Mouse (Mus musculus) liver, embryonic 11.5 days (tissue): ENCODE data around the gene Kctd12. TPM values are rescaled to one million over a fixed set of nuclear protein-coding genes. Genes with fewer than 3 reads are reported as not detected.

Source experiments
- ATAC-seq: fragments of 200-750 bp; cut with Nextera tagmentation; replicated peaks from 2 replicates; pipeline ENCODE4 v1.8.0; 2017; ENCODE audit warnings: moderate number of reproducible peaks, mild to moderate bottlenecking, moderate TSS enrichment, moderate library complexity; ENCODE audit not compliant: low FRiP score
- DNase-seq: peaks from one replicate; pipeline ENCODE4 v3.0.0-alpha.2; 2017; ENCODE audit warnings: low spot score
- H3K27ac ChIP-seq: fragments of 300-500 bp; sonication (generic); 2 replicates; pipeline ENCODE4 v1.5.1; 2014; ENCODE audit warnings: mild to moderate bottlenecking, low read depth, low read length, control low read depth
- H3K27me3 ChIP-seq: fragments of 300-500 bp; sonication (generic); replicated peaks from 2 replicates; pipeline ENCODE4 v1.6.1; 2014; ENCODE audit warnings: low read length, mixed read lengths; ENCODE audit not compliant: control insufficient read depth, insufficient read depth
- H3K36me3 ChIP-seq: fragments of 300-500 bp; sonication (generic); 2 replicates; pipeline ENCODE4 v1.6.1; 2014; ENCODE audit warnings: mild to moderate bottlenecking, low read length, moderate library complexity, mixed read lengths; ENCODE audit not compliant: control insufficient read depth, insufficient read depth
- H3K4me1 ChIP-seq: fragments of 300-500 bp; sonication (generic); replicated peaks from 2 replicates; pipeline ENCODE4 v1.6.1; 2014; ENCODE audit warnings: low read length, mixed read lengths; ENCODE audit not compliant: control insufficient read depth, insufficient read depth
- H3K4me2 ChIP-seq: fragments of 300-500 bp; sonication (generic); 2 replicates; pipeline ENCODE4 v1.6.1; 2014; ENCODE audit warnings: mild to moderate bottlenecking, control low read depth, moderate library complexity
- H3K4me3 ChIP-seq: fragments of 300-500 bp; sonication (generic); 2 replicates; pipeline ENCODE4 v1.5.1; 2014; ENCODE audit warnings: low read depth, low read length, control low read depth
- H3K9ac ChIP-seq: fragments of 300-500 bp; sonication (generic); 2 replicates; pipeline ENCODE4 v1.6.1; 2014; ENCODE audit warnings: low read depth, low read length, control low read depth
- H3K9me3 ChIP-seq: fragments of 300-500 bp; sonication (generic); 2 replicates; pipeline ENCODE4 v1.6.1; 2016; ENCODE audit warnings: low read length, inconsistent platforms, mixed read lengths; ENCODE audit not compliant: control insufficient read depth
- WGBS: fragments of 180-500 bp; shearing (Covaris S2); extraction: QIAGEN DNeasy Blood & Tissue Kit; methylation state at CpG from one replicate; pipeline ENCODE4 v1.1.7; 2014; 5-methylcytosine and 5-hydroxymethylcytosine counted together
- polyA plus RNA-seq: library from polyadenylated mRNA; unstranded; fragments of >200 nt; fragmentation: Nextera tagmentation; extraction: Ambion mirVana; gene quantifications from 2 replicates; pipeline ENCODE4 v1.2.1, GENCODE M21; 2014

The Kctd12 gene
- polyA plus RNA-seq, 1 experiment from 2014 or later: 5.8 TPM

GRCm38 (mm10) chr14:102990765-102991164 is 8.3 kb upstream of the Kctd12 start:
- 71% methylated on average over 3 of the region's 3 CpGs for WGBS
- Histone ChIP-seq H3K4me2 (no peak overlapping the region), H3K4me1 (no peaks in the 10 kb centered on the region), H3K27me3 (no peaks in the 10 kb centered on the region), H3K27ac (no peak overlapping the region), H3K9ac (no peak overlapping the region), H3K4me3 (no peak overlapping the region), H3K36me3 (no peaks in the 10 kb centered on the region), H3K9me3 (no peaks in the 10 kb centered on the region)
- DNase-seq (no peak), ATAC-seq (no peak)

- H3K4me1 ChIP-seq: no peaks in the 10 kb centered on the region
- no peak overlapping the region for H3K4me3 ChIP-seq
- H3K4me2 ChIP-seq: no peak overlapping the region
- H3K9ac ChIP-seq: no peak overlapping the region
- no peak overlapping the region for H3K27ac ChIP-seq
- DNase-seq (no peak), ATAC-seq (no peak)
- no peaks in the 10 kb centered on the region for H3K27me3 ChIP-seq
- no peaks in the 10 kb centered on the region for H3K9me3 ChIP-seq
- no peaks in the 10 kb centered on the region for H3K36me3 ChIP-seq
- 75% methylated on average over 5 of the region's 5 CpGs for WGBS
These were observed 7.4 kb upstream of the Kctd12 start for GRCm38 (mm10) chr14:102989866-102990265.

GRCm38 (mm10) chr14:102989254-102989653 is 6.8 kb upstream of the Kctd12 start:
- H3K9me3 ChIP-seq: no peaks in the 10 kb centered on the region
- 70% methylated on average over 4 of the region's 4 CpGs for WGBS
- H3K27ac ChIP-seq: no peak overlapping the region
- no peaks in the 10 kb centered on the region for H3K36me3 ChIP-seq
- H3K4me3 ChIP-seq: no peak overlapping the region
- H3K4me1 ChIP-seq: no peaks in the 10 kb centered on the region
- DNase-seq: no peak
- no peak for ATAC-seq
- H3K4me2 ChIP-seq: no peak overlapping the region
- H3K27me3 ChIP-seq: no peaks in the 10 kb centered on the region
- H3K9ac ChIP-seq: no peak overlapping the region

- H3K4me1 ChIP-seq: peaks cover 3% of the 10 kb centered on the region; the same call in 1 of the 2 replicates
- no peak overlapping the region for H3K4me2 ChIP-seq
- WGBS: 77% methylated on average over 5 of the region's 5 CpGs
- no peaks in the 10 kb centered on the region for H3K9me3 ChIP-seq
- H3K27me3 ChIP-seq: no peaks in the 10 kb centered on the region
- no peak overlapping the region for H3K27ac ChIP-seq
- no peak for ATAC-seq
- H3K36me3 ChIP-seq: no peaks in the 10 kb centered on the region
- no peak overlapping the region for H3K4me3 ChIP-seq
- no peak overlapping the region for H3K9ac ChIP-seq
- no peak for DNase-seq
These were observed 5.2 kb upstream of the Kctd12 start for GRCm38 (mm10) chr14:102987626-102988025.

- H3K27me3 ChIP-seq: peaks cover 11% of the 10 kb centered on the region; the same call in 1 of the 2 replicates
- H3K36me3 ChIP-seq: no peaks in the 10 kb centered on the region
- no peak overlapping the region for H3K4me3 ChIP-seq
- H3K9ac ChIP-seq: no peak overlapping the region
- 49% methylated on average over 8 of the region's 8 CpGs for WGBS
- H3K27ac ChIP-seq: no peak overlapping the region
- peak overlapping the region; percentile 96; the same call in 1 of the 2 replicates for H3K4me2 ChIP-seq
- no peaks in the 10 kb centered on the region for H3K9me3 ChIP-seq
- ATAC-seq (no peak), DNase-seq (no peak)
- H3K4me1 ChIP-seq: peaks cover 3% of the 10 kb centered on the region; the same call in 1 of the 2 replicates
These were observed 1.2 kb upstream of the Kctd12 start for GRCm38 (mm10) chr14:102983686-102984085.

DNA sequence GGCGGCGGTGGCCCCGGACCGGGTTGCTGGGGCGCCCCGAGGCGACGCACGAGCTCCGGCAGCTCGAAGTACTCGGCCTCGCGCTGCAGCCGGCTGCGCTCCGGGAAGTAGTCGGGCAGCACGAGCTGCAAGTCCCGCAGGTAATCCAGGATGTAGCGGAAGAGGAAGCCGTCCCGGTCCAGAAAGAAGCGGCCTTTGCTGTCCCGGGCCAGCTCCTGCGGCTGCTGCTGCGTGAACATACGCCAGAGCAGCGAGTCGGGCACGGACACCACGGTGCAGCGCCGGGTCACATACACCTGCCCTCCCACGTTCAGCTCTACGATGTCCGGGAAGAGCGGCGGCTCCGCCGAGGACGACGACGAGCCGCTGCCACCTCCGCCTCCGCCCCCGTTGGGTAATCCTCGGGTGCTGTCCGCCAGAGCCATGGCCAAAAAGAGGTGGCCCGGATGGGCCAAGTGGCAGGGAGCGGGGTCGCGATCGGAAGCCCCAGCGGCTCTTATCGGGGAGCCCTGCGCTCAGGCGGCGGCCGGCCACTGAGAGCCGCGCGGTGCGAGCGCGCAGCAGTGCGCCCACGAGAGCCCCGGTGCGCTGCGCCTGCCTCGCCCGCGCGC is 316 bp downstream of the Kctd12 start:
- ATAC-seq (peak; percentile 32), DNase-seq (peak; percentile 75)
- Histone ChIP-seq H3K27me3 (peaks cover 11% of the 10 kb centered on the region; the same call in 1 of the 2 replicates), H3K4me3 (peak overlapping the region; percentile 69), H3K27ac (peak overlapping the region; percentile 30; the same call in 1 of the 2 replicates), H3K4me2 (peak overlapping the region; percentile 96), H3K36me3 (no peaks in the 10 kb centered on the region), H3K9me3 (no peaks in the 10 kb centered on the region), H3K9ac (peak overlapping the region; percentile 68), H3K4me1 (peaks cover 3% of the 10 kb centered on the region; the same call in 1 of the 2 replicates)
- WGBS: under 1% methylated on average over 76 of the region's 76 CpGs

DNA sequence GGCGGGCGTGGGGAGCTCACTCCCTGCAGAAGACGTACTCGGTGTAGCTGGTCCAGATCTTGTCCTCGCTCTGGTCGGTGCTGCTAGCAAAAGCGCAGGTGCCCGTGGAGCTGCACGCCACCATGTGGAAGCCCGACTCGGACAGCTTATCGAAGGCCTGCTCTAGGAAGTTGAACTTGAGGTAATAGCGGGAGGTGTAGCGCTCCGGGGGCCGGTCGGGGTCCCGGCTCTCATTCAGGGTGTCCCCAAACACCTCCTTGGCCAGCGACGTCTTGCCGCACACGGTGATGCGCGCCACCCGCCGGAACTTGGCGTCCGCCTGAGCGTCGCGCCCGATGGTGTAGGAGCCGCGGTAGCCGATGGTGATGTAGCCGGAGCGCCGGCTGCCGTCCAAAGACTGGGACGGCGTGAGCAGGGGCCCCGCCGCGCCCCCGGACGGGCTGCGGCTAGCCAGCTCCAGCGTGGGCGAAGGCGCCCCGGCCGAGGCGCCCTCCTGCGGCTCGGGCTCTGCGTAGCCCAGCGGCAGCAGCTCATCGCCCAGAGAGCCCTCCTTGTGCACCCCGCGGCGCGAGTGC is 909 bp downstream of the Kctd12 start:
- H3K27me3 ChIP-seq: peaks cover 11% of the 10 kb centered on the region; the same call in 1 of the 2 replicates

GRCm38 (mm10) chr14:102980986-102981385 is 1.5 kb downstream of the Kctd12 start:
- H3K4me3 ChIP-seq: peak overlapping the region; percentile 69
- 7% methylated on average over 14 of the region's 14 CpGs for WGBS
- DNase-seq (no peak), ATAC-seq (no peak)
- H3K27me3 ChIP-seq: peaks cover 11% of the 10 kb centered on the region; the same call in 1 of the 2 replicates
- peaks cover 3% of the 10 kb centered on the region; the same call in 1 of the 2 replicates for H3K4me1 ChIP-seq
- no peak overlapping the region for H3K27ac ChIP-seq
- H3K4me2 ChIP-seq: peak overlapping the region; percentile 96
- H3K36me3 ChIP-seq: no peaks in the 10 kb centered on the region
- no peaks in the 10 kb centered on the region for H3K9me3 ChIP-seq
- H3K9ac ChIP-seq: peak overlapping the region; percentile 68; the same call in 1 of the 2 replicates

More for the DNA sequence above, 909 bp downstream of the Kctd12 start:
- H3K9me3 ChIP-seq: no peaks in the 10 kb centered on the region
- H3K4me2 ChIP-seq: peak overlapping the region; percentile 96
- peaks cover 3% of the 10 kb centered on the region; the same call in 1 of the 2 replicates for H3K4me1 ChIP-seq
- H3K36me3 ChIP-seq: no peaks in the 10 kb centered on the region
- under 1% methylated on average over 62 of the region's 62 CpGs for WGBS
- DNase-seq (peak; percentile 64), ATAC-seq (peak; percentile 12)
- peak overlapping the region; percentile 30; the same call in 1 of the 2 replicates for H3K27ac ChIP-seq
- peak overlapping the region; percentile 69 for H3K4me3 ChIP-seq
- peak overlapping the region; percentile 68 for H3K9ac ChIP-seq
